ENCODE assay signal across 9 mouse cellular contexts in genomic region chr13:17837610-17838483, GRCm38 (mm10). TPM values are rescaled to one million over a fixed set of nuclear protein-coding genes. Genes with fewer than 3 reads are reported as not detected.
A peak's percentile ranks its signal among the peaks of the same experiment; 100 is the strongest.
DNase-seq lines count a peak whose midpoint lies in the region; ATAC-seq and TF ChIP-seq lines count a peak whose summit lies in the region.
"Had no signal": no experiment of that assay in that cellular context is flagged by ENCODE, and none has a peak within 500 bp of the region (broad histone marks: within the 10 kb centered on the region; RNA-seq: fewer than 3 reads in every experiment).

No protein-coding gene starts in this region.

- H3K27ac ChIP-seq in gastrocnemius, adult 2 months, result no peak overlapping the region
- no peak overlapping the region for H3K27ac ChIP-seq in heart, embryonic 12.5 days (ENCODE audit: poor library complexity, severe bottlenecking)
- H3K27ac ChIP-seq: macrophage had no signal

- intact Hi-C loops in gastrocnemius, adult 2 months (cut with DNase I), result loop anchor here (1.0 to 2.0 kb wide), 2 partner anchors 91 to 145 kb away; no protein-coding TSS in a partner anchor
- intact Hi-C loops in gastrocnemius, postnatal 36 days (cut with DNase I), result loop anchor here (2.0 kb wide), 1 partner anchor 145 kb away; no protein-coding TSS in a partner anchor

- H3K36me3 ChIP-seq in heart, embryonic 12.5 days, result no peaks in the 10 kb centered on the region
- H3K36me3 ChIP-seq in splenic B cell, adult 2 months (ENCODE audit: control insufficient read depth, insufficient read depth, low read length, poor library complexity, severe bottlenecking), result no peaks in the 10 kb centered on the region

- H3K4me3 ChIP-seq in gastrocnemius, adult 2 months, result no peak overlapping the region
- no peak overlapping the region for H3K4me3 ChIP-seq in heart, embryonic 12.5 days

- peak; percentile 26 for DNase-seq in gastrocnemius, adult 2 months
- DNase-seq in gastrocnemius, postnatal 36 days, result no peak
- peak; percentile 30 for DNase-seq in cerebellum, adult 9-10 months
- peak; percentile 64 for DNase-seq in kidney, postnatal 10 days
- peak; percentile 59 for DNase-seq in lung, postnatal 14 days
- DNase-seq in splenic B cell, adult 2 months (ENCODE audit: low read depth, low spot score), result peak; percentile 42

- TF ChIP-seq CTCF in gastrocnemius, adult 2 months (IDR thresholded peaks at IDR 0.05), result peak; percentile 83

- 36% methylated on average over 16 of the region's 16 CpGs for WGBS in heart, embryonic 12.5 days

- H3K27me3 ChIP-seq in heart, embryonic 12.5 days (replicated peaks), result no peaks in the 10 kb centered on the region
- H3K27me3 ChIP-seq in splenic B cell, adult 2 months (ENCODE audit: control insufficient read depth, insufficient read depth, low read length, poor library complexity, severe bottlenecking), result no peaks in the 10 kb centered on the region

- peak; percentile 34 for ATAC-seq in CD4-positive, CD25-positive, alpha-beta regulatory T cell, adult 4 months
- 0 out of 2 replicates have a peak, but pooled peaks have one; percentile 6 for ATAC-seq in heart, embryonic 12.5 days (ENCODE audit: insufficient number of reproducible peaks, low FRiP score)

- H3K4me2 ChIP-seq in heart, embryonic 12.5 days, result no peak overlapping the region

- H3K4me1 ChIP-seq in heart, embryonic 12.5 days (replicated peaks), result no peaks in the 10 kb centered on the region

- no peaks in the 10 kb centered on the region for H3K9me3 ChIP-seq in heart, embryonic 12.5 days (replicated peaks)

- no peak overlapping the region for H3K9ac ChIP-seq in heart, embryonic 12.5 days

RNA-seq across cellular contexts. Expression of gene Cdk13, which starts 33.0 kb away (rescaled TPM):
- 10 to 100 TPM; 19.0 to 23.0 TPM for total RNA-seq in gastrocnemius, adult 2 months (2021)
- total RNA-seq in gastrocnemius, postnatal 36 days (2021), result 10 to 100 TPM; 13.1 to 20.7 TPM
- polyA plus RNA-seq in CD4-positive, CD25-positive, alpha-beta regulatory T cell, adult 4 months (2017; shearing (Covaris generic)), result 10 to 100 TPM; 26.7 to 28.0 TPM
- polyA plus RNA-seq in heart, embryonic 12.5 days (2016; fragmentation: Nextera tagmentation; extraction: Ambion mirVana), result 13.0 and 18.6 TPM in 2 replicates

Comparison
In these comparisons a context has a peak if more than half of its experiments do, and no peak if none do; other contexts are left out.
1. DNase-seq: peak in gastrocnemius, adult 2 months (single experiment), cerebellum, adult 9-10 months (single experiment), kidney, postnatal 10 days (single experiment), lung, postnatal 14 days (single experiment) and splenic B cell, adult 2 months (single experiment); none in gastrocnemius, postnatal 36 days (0 of 2).